Mouse (Mus musculus) liver, embryonic 15.5 days (tissue): ENCODE data around the gene Kif26b. TPM values are rescaled to one million over a fixed set of nuclear protein-coding genes. Genes with fewer than 3 reads are reported as not detected.

Source experiments
- ATAC-seq: fragments of 200-750 bp; cut with Nextera tagmentation; 2 replicates; pipeline ENCODE4 v1.8.0; 2017; ENCODE audit warnings: moderate number of reproducible peaks, mild to moderate bottlenecking, moderate library complexity; ENCODE audit not compliant: insufficient read depth
- H3K27ac ChIP-seq: fragments of 300-500 bp; sonication (generic); replicated peaks from 2 replicates; pipeline ENCODE4 v1.5.1; 2015; ENCODE audit warnings: mild to moderate bottlenecking, inconsistent platforms
- H3K27me3 ChIP-seq: fragments of 300-500 bp; sonication (generic); 2 replicates; pipeline ENCODE4 v1.6.1; 2015; ENCODE audit warnings: mild to moderate bottlenecking, inconsistent platforms
- H3K36me3 ChIP-seq: fragments of 300-500 bp; sonication (generic); replicated peaks from 2 replicates; pipeline ENCODE4 v1.6.1; 2015; ENCODE audit warnings: moderate library complexity, mild to moderate bottlenecking, inconsistent platforms
- H3K4me1 ChIP-seq: fragments of 300-500 bp; sonication (generic); replicated peaks from 2 replicates; pipeline ENCODE4 v1.6.1; 2015; ENCODE audit warnings: inconsistent platforms
- H3K4me2 ChIP-seq: fragments of 300-500 bp; sonication (generic); 2 replicates; pipeline ENCODE4 v1.6.1; 2015; ENCODE audit warnings: moderate library complexity, mild to moderate bottlenecking, inconsistent platforms
- H3K4me3 ChIP-seq: fragments of 300-500 bp; sonication (generic); replicated peaks from 2 replicates; pipeline ENCODE4 v1.5.1; 2015; ENCODE audit warnings: mild to moderate bottlenecking, inconsistent platforms
- H3K9ac ChIP-seq: fragments of 300-500 bp; sonication (generic); 2 replicates; pipeline ENCODE4 v1.6.1; 2015; ENCODE audit warnings: moderate library complexity, mild to moderate bottlenecking, inconsistent platforms
- H3K9me3 ChIP-seq: fragments of 300-500 bp; sonication (generic); replicated peaks from 2 replicates; pipeline ENCODE4 v1.6.1; 2016; ENCODE audit warnings: inconsistent platforms
- WGBS: fragments of 180-500 bp; shearing (Covaris S2); methylation state at CpG from one replicate; pipeline ENCODE4 v1.1.7; 2015; ENCODE audit warnings: mixed read lengths; ENCODE audit not compliant: insufficient replicate concordance; 5-methylcytosine and 5-hydroxymethylcytosine counted together
- polyA plus RNA-seq: library from polyadenylated mRNA; unstranded; fragments of >200 nt; fragmentation: Nextera tagmentation; extraction: Ambion mirVana; gene quantifications from 2 replicates; pipeline ENCODE4 v1.2.1, GENCODE M21; 2015

Kif26b gene
- polyA plus RNA-seq, 1 experiment from 2014 or later: 0.06 TPM

GRCm38 (mm10) chr1:178512323-178513031, 16.4 kb upstream of the Kif26b start:
- no peak overlapping the region for H3K27ac ChIP-seq
- H3K36me3 ChIP-seq: no peaks in the 10 kb centered on the region
- H3K9me3 ChIP-seq: no peaks in the 10 kb centered on the region
- WGBS: 41% methylated on average over 7 of the region's 7 CpGs
- no peak overlapping the region for H3K4me2 ChIP-seq
- H3K27me3 ChIP-seq: no peaks in the 10 kb centered on the region
- no peaks in the 10 kb centered on the region for H3K4me1 ChIP-seq
- ATAC-seq: no peak
- no peak overlapping the region for H3K9ac ChIP-seq
- H3K4me3 ChIP-seq: no peak overlapping the region

- Histone ChIP-seq H3K4me1 (no peaks in the 10 kb centered on the region), H3K27ac (no peak overlapping the region), H3K4me2 (no peak overlapping the region), H3K9me3 (no peaks in the 10 kb centered on the region), H3K4me3 (no peak overlapping the region), H3K9ac (no peak overlapping the region), H3K36me3 (no peaks in the 10 kb centered on the region), H3K27me3 (no peaks in the 10 kb centered on the region)
- ATAC-seq: no peak
- WGBS: 41% methylated on average over 7 of the region's 8 CpGs
These were observed 15.0 kb upstream of the Kif26b start for GRCm38 (mm10) chr1:178513954-178514353.

GRCm38 (mm10) chr1:178515839-178516238, 13.1 kb upstream of the Kif26b start:
- Histone ChIP-seq H3K36me3 (no peaks in the 10 kb centered on the region), H3K9ac (no peak overlapping the region), H3K27ac (no peak overlapping the region), H3K4me1 (no peaks in the 10 kb centered on the region), H3K4me3 (no peak overlapping the region), H3K27me3 (no peaks in the 10 kb centered on the region), H3K9me3 (no peaks in the 10 kb centered on the region), H3K4me2 (no peak overlapping the region)
- 60% methylated on average over 2 of the region's 2 CpGs for WGBS
- no peak for ATAC-seq

GRCm38 (mm10) chr1:178522389-178522788, 6.5 kb upstream of the Kif26b start:
- WGBS: 71% methylated on average over 5 of the region's 5 CpGs
- H3K4me1 ChIP-seq: peaks cover 3% of the 10 kb centered on the region
- H3K36me3 ChIP-seq: no peaks in the 10 kb centered on the region
- no peak overlapping the region for H3K4me3 ChIP-seq
- H3K9me3 ChIP-seq: no peaks in the 10 kb centered on the region
- no peak for ATAC-seq
- no peak overlapping the region for H3K4me2 ChIP-seq
- H3K27ac ChIP-seq: no peak overlapping the region
- H3K9ac ChIP-seq: no peak overlapping the region
- peaks cover 16% of the 10 kb centered on the region for H3K27me3 ChIP-seq

GRCm38 (mm10) chr1:178523152-178523551, 5.8 kb upstream of the Kif26b start:
- Histone ChIP-seq H3K4me1 (peaks cover 10% of the 10 kb centered on the region), H3K27me3 (peaks cover 24% of the 10 kb centered on the region), H3K9ac (no peak overlapping the region), H3K4me3 (no peak overlapping the region), H3K4me2 (no peak overlapping the region), H3K36me3 (no peaks in the 10 kb centered on the region), H3K9me3 (no peaks in the 10 kb centered on the region), H3K27ac (no peak overlapping the region)
- 55% methylated on average over 5 of the region's 5 CpGs for WGBS
- ATAC-seq: no peak

- Histone ChIP-seq H3K4me2 (peak overlapping the region; percentile 74), H3K4me1 (peaks cover 36% of the 10 kb centered on the region), H3K4me3 (peak overlapping the region; percentile 51), H3K36me3 (no peaks in the 10 kb centered on the region), H3K27me3 (peaks cover 64% of the 10 kb centered on the region), H3K9me3 (no peaks in the 10 kb centered on the region), H3K9ac (no peak overlapping the region), H3K27ac (no peak overlapping the region)
- ATAC-seq: no peak
- under 1% methylated on average over 21 of the region's 21 CpGs for WGBS
These were observed 1.8 kb upstream of the Kif26b start for GRCm38 (mm10) chr1:178527185-178527546.

GRCm38 (mm10) chr1:178527547-178528361, 1.2 kb upstream of the Kif26b start:
- Histone ChIP-seq H3K4me2 (peak overlapping the region; percentile 74), H3K4me3 (peak overlapping the region; percentile 51), H3K36me3 (no peaks in the 10 kb centered on the region), H3K27ac (no peak overlapping the region), H3K27me3 (peaks cover 70% of the 10 kb centered on the region), H3K9me3 (no peaks in the 10 kb centered on the region), H3K4me1 (peaks cover 36% of the 10 kb centered on the region), H3K9ac (no peak overlapping the region)
- WGBS: under 1% methylated on average over 59 of the region's 59 CpGs
- no peak for ATAC-seq

- Histone ChIP-seq H3K4me2 (peak overlapping the region; percentile 74), H3K36me3 (no peaks in the 10 kb centered on the region), H3K4me1 (peaks cover 36% of the 10 kb centered on the region), H3K9ac (no peak overlapping the region), H3K27me3 (peaks cover 85% of the 10 kb centered on the region), H3K4me3 (peak overlapping the region; percentile 51), H3K9me3 (no peaks in the 10 kb centered on the region), H3K27ac (no peak overlapping the region)
- 2% methylated on average over 38 of the region's 38 CpGs for whole genome bisulfite sequencing
- ATAC-seq: no peak
These were observed 781 bp downstream of the Kif26b start for GRCm38 (mm10) chr1:178529512-178530300.

- H3K4me1 ChIP-seq: peaks cover 36% of the 10 kb centered on the region
- WGBS: 1% methylated on average over 62 of the region's 62 CpGs
- H3K9me3 ChIP-seq: no peaks in the 10 kb centered on the region
- 0 out of 2 replicates have a peak, but pooled peaks have one; percentile 22 for ATAC-seq
- no peak overlapping the region for H3K27ac ChIP-seq
- no peak overlapping the region for H3K9ac ChIP-seq
- H3K36me3 ChIP-seq: no peaks in the 10 kb centered on the region
- peaks cover 92% of the 10 kb centered on the region for H3K27me3 ChIP-seq
- H3K4me2 ChIP-seq: peak overlapping the region; percentile 74
- H3K4me3 ChIP-seq: peak overlapping the region; percentile 51
These were observed 1.6 kb downstream of the Kif26b start for GRCm38 (mm10) chr1:178530301-178531078.

GRCm38 (mm10) chr1:178540247-178540646, 11.3 kb downstream of the Kif26b start:
- no peak for ATAC-seq
- Histone ChIP-seq H3K27me3 (0 out of 2 replicates have a peak, but pooled peaks cover 4% of the 10 kb centered on the region), H3K36me3 (no peaks in the 10 kb centered on the region), H3K9me3 (no peaks in the 10 kb centered on the region), H3K4me2 (no peak overlapping the region), H3K4me3 (no peak overlapping the region), H3K27ac (no peak overlapping the region), H3K9ac (no peak overlapping the region), H3K4me1 (no peaks in the 10 kb centered on the region)
- WGBS: 60% methylated on average over 10 of the region's 10 CpGs
